ENCODE assay signal across 34 mouse cellular contexts in genomic region chr11:53781201-53781775, GRCm38 (mm10). TPM values are rescaled to one million over a fixed set of nuclear protein-coding genes. Genes with fewer than 3 reads are reported as not detected.
DNase-seq lines count a peak whose midpoint lies in the region; ATAC-seq and TF ChIP-seq lines count a peak whose summit lies in the region.
"Had no signal": no experiment of that assay in that cellular context is flagged by ENCODE, and none has a peak within 500 bp of the region (broad histone marks: within the 10 kb centered on the region; RNA-seq: fewer than 3 reads in every experiment).

No protein-coding gene starts in this region.

- H3K4me3 ChIP-seq in gastrocnemius, adult 2 months = no peak overlapping the region
- no peak overlapping the region for H3K4me3 ChIP-seq in liver, embryonic 16.5 days (ENCODE audit: low read depth, low read length)
- no peak overlapping the region for H3K4me3 ChIP-seq in liver, embryonic 11.5 days (ENCODE audit: low read depth, low read length)
- no peak overlapping the region for H3K4me3 ChIP-seq in intestine, embryonic 16.5 days (ENCODE audit: low read length)
- H3K4me3 ChIP-seq: embryonic facial prominence, embryonic 10.5 days; embryonic facial prominence, embryonic 15.5 days; forebrain, embryonic 12.5 days; heart, adult 2 months; heart, embryonic 13.5 days; left cerebral cortex, adult 2 months; limb, embryonic 12.5 days; megakaryocyte, embryonic 14.5 days; midbrain, embryonic 12.5 days; myocyte; neural tube, embryonic 12.5 days; stomach, embryonic 15.5 days had no signal

- no peak overlapping the region for H3K9ac ChIP-seq in liver, embryonic 16.5 days (ENCODE audit: low read depth, low read length)
- H3K9ac ChIP-seq in liver, embryonic 11.5 days (ENCODE audit: low read depth, low read length) = no peak overlapping the region
- H3K9ac ChIP-seq in intestine, embryonic 16.5 days (ENCODE audit: low read depth, low read length) = no peak overlapping the region
- H3K9ac ChIP-seq: embryonic facial prominence, embryonic 15.5 days; forebrain, embryonic 12.5 days; forebrain, postnatal 0 days; heart, embryonic 13.5 days; hindbrain, embryonic 14.5 days; limb, embryonic 12.5 days; liver, embryonic 14.5 days; midbrain, embryonic 12.5 days; neural tube, embryonic 12.5 days; stomach, embryonic 15.5 days had no signal

- 62% methylated on average over 4 of the region's 4 CpGs for WGBS in liver, embryonic 16.5 days (ENCODE audit: insufficient replicate concordance)
- 77% methylated on average over 4 of the region's 4 CpGs for WGBS in liver, embryonic 11.5 days
- 78% methylated on average over 4 of the region's 4 CpGs for WGBS in intestine, embryonic 16.5 days

- intact Hi-C loops in gastrocnemius, adult 2 months (cut with DNase I) = loop anchor here (5.0 kb wide), 1 partner anchor 36 kb away; no protein-coding TSS in a partner anchor

- no peaks in the 10 kb centered on the region for H3K9me3 ChIP-seq in liver, embryonic 16.5 days (replicated peaks; ENCODE audit: control insufficient read depth, low read length)
- H3K9me3 ChIP-seq in liver, embryonic 11.5 days (ENCODE audit: control insufficient read depth, low read length) = no peaks in the 10 kb centered on the region
- H3K9me3 ChIP-seq in intestine, embryonic 16.5 days (ENCODE audit: control insufficient read depth, low read length) = no peaks in the 10 kb centered on the region
- H3K9me3 ChIP-seq: embryonic facial prominence, embryonic 10.5 days; embryonic facial prominence, embryonic 15.5 days; forebrain, embryonic 12.5 days; G1E; heart, embryonic 13.5 days; limb, embryonic 12.5 days; megakaryocyte, embryonic 14.5 days; midbrain, embryonic 12.5 days; neural tube, embryonic 12.5 days; stomach, embryonic 15.5 days had no signal

- DNase-seq in gastrocnemius, adult 2 months = peak; percentile 10
- no peak for DNase-seq in gastrocnemius, postnatal 10 days
- no peak for DNase-seq in liver, embryonic 11.5 days (ENCODE audit: low spot score)
- no peak for DNase-seq in lung, postnatal 25 days (ENCODE audit: low spot score)
- no peak for DNase-seq in ovary, postnatal 14 days (ENCODE audit: low spot score)
- DNase-seq in gastrocnemius, adult 8-10 months (ENCODE audit: low spot score in 2 of 2) = no peak
- DNase-seq: adrenal gland, postnatal 14 days; cerebellum, adult 2 months; cerebellum, postnatal 14 days; forebrain, postnatal 0 days; gastrocnemius, postnatal 36 days; kidney, adult 9 months; thymus, adult 18-20 months; thymus, postnatal 25 days had no signal

- ATAC-seq in liver, embryonic 16.5 days (ENCODE audit: low read depth) = peak; percentile 56; the same call in 1 of the 2 replicates
- no peak for ATAC-seq in liver, embryonic 11.5 days (replicated peaks; ENCODE audit: low FRiP score)
- ATAC-seq in intestine, embryonic 16.5 days = peak; percentile 75
- ATAC-seq: forebrain, postnatal 0 days; inflammation-experienced regulatory T-cells, adult 6 months had no signal

- H3K4me1 ChIP-seq in liver, embryonic 16.5 days (ENCODE audit: control insufficient read depth, low read depth, low read length) = peaks cover 8% of the 10 kb centered on the region
- peaks cover 3% of the 10 kb centered on the region; the same call in 1 of the 2 replicates for H3K4me1 ChIP-seq in liver, embryonic 11.5 days (replicated peaks; ENCODE audit: control insufficient read depth, insufficient read depth, low read length)
- peaks cover 28% of the 10 kb centered on the region; the same call in 1 of the 2 replicates for H3K4me1 ChIP-seq in intestine, embryonic 16.5 days (ENCODE audit: control insufficient read depth, insufficient read depth, low read length)
- H3K4me1 ChIP-seq: embryonic facial prominence, embryonic 15.5 days; forebrain, embryonic 12.5 days; limb, embryonic 12.5 days; midbrain, embryonic 12.5 days; neural tube, embryonic 12.5 days had no signal

- peaks cover 3% of the 10 kb centered on the region for H3K36me3 ChIP-seq in liver, embryonic 16.5 days (ENCODE audit: control insufficient read depth, insufficient read depth)
- peaks cover 2% of the 10 kb centered on the region; the same call in 1 of the 2 replicates for H3K36me3 ChIP-seq in liver, embryonic 11.5 days (ENCODE audit: control insufficient read depth, insufficient read depth, low read length)
- H3K36me3 ChIP-seq in intestine, embryonic 16.5 days (ENCODE audit: control insufficient read depth, insufficient read depth, low read length) = peaks cover 14% of the 10 kb centered on the region
- H3K36me3 ChIP-seq: forebrain, embryonic 12.5 days; midbrain, embryonic 12.5 days; neural tube, embryonic 12.5 days had no signal

- no peaks in the 10 kb centered on the region for H3K27me3 ChIP-seq in liver, embryonic 16.5 days (ENCODE audit: control insufficient read depth, insufficient read depth, low read depth, low read length)
- no peaks in the 10 kb centered on the region for H3K27me3 ChIP-seq in liver, embryonic 11.5 days (replicated peaks; ENCODE audit: control insufficient read depth, insufficient read depth, low read length)
- H3K27me3 ChIP-seq in intestine, embryonic 16.5 days (replicated peaks; ENCODE audit: control insufficient read depth, insufficient read depth, low read length) = no peaks in the 10 kb centered on the region
- H3K27me3 ChIP-seq: CH12.LX; embryonic facial prominence, embryonic 15.5 days; forebrain, embryonic 12.5 days; heart, embryonic 13.5 days; limb, embryonic 12.5 days; megakaryocyte, embryonic 14.5 days; neural tube, embryonic 12.5 days; stomach, embryonic 15.5 days had no signal

- no peak overlapping the region for H3K4me2 ChIP-seq in liver, embryonic 16.5 days (ENCODE audit: low read depth, low read length)
- no peak overlapping the region for H3K4me2 ChIP-seq in liver, embryonic 11.5 days
- H3K4me2 ChIP-seq in intestine, embryonic 16.5 days (ENCODE audit: low read depth, low read length) = no peak overlapping the region
- H3K4me2 ChIP-seq: embryonic facial prominence, embryonic 15.5 days; forebrain, embryonic 12.5 days; heart, embryonic 13.5 days; hindbrain, embryonic 14.5 days; limb, embryonic 12.5 days; midbrain, embryonic 12.5 days; neural tube, embryonic 12.5 days; stomach, embryonic 15.5 days had no signal

- TF ChIP-seq CTCF in gastrocnemius, adult 2 months (IDR thresholded peaks at IDR 0.05) = no peak

- no peak overlapping the region for H3K27ac ChIP-seq in gastrocnemius, adult 2 months
- no peak overlapping the region for H3K27ac ChIP-seq in liver, embryonic 16.5 days (ENCODE audit: low read length)
- H3K27ac ChIP-seq in liver, embryonic 11.5 days (ENCODE audit: low read depth, low read length) = no peak overlapping the region
- peak overlapping the region; percentile 81 for H3K27ac ChIP-seq in intestine, embryonic 16.5 days (ENCODE audit: low read length)
- H3K27ac ChIP-seq: embryonic facial prominence, embryonic 10.5 days; embryonic facial prominence, embryonic 15.5 days; forebrain, embryonic 12.5 days; heart, adult 2 months; heart, embryonic 13.5 days; hindbrain, embryonic 14.5 days; left cerebral cortex, adult 2 months; limb, embryonic 12.5 days; liver, embryonic 14.5 days; midbrain, embryonic 12.5 days; neural tube, embryonic 12.5 days had no signal

RNA-seq across cellular contexts. Expression of gene Gm17334, which starts 8.3 kb away (rescaled TPM):
- total RNA-seq in gastrocnemius, adult 2 months (2021) = under 1 TPM; 0.28 to 0.53 TPM
- under 1 TPM; 0.26 to 0.70 TPM for total RNA-seq in gastrocnemius, postnatal 10 days (2021)
- polyA plus RNA-seq in liver, embryonic 16.5 days (2015; fragmentation: Nextera tagmentation; extraction: Ambion mirVana) = 0.19 TPM in 1 of 2 replicates, not detected in the other
- polyA plus RNA-seq in liver, embryonic 11.5 days (2014; fragmentation: Nextera tagmentation; extraction: Ambion mirVana) = not detected in 2 replicates
- 0.34 and 0.81 TPM in 2 replicates for polyA plus RNA-seq in intestine, embryonic 16.5 days (2015; fragmentation: Nextera tagmentation; extraction: Ambion mirVana)
- total RNA-seq in gastrocnemius, adult 8-10 months (2022) = under 1 TPM in 2 of 4 experiments, not detected in 2; 0.34 to 0.48 TPM
- total RNA-seq: G1E; midbrain, postnatal 0 days had no signal
- polyA plus RNA-seq: embryonic facial prominence, embryonic 10.5 days; forebrain, embryonic 12.5 days; forebrain, postnatal 0 days; G1E; hindbrain, embryonic 14.5 days; liver, embryonic 14.5 days; midbrain, embryonic 12.5 days; midbrain, postnatal 0 days; neural tube, embryonic 12.5 days had no signal

RNA-seq across cellular contexts. Expression of gene Irf1, which starts 11.5 kb away (rescaled TPM):
- total RNA-seq in gastrocnemius, adult 2 months (2021) = 1 to 10 TPM; 6.2 to 7.0 TPM
- total RNA-seq in gastrocnemius, postnatal 10 days (2021) = 10 to 100 TPM in 1 of 2 experiments, 1 to 10 TPM in 1; 9.4 to 13.7 TPM
- polyA plus RNA-seq in liver, embryonic 16.5 days (2015; fragmentation: Nextera tagmentation; extraction: Ambion mirVana) = 14.8 and 17.7 TPM in 2 replicates
- polyA plus RNA-seq in liver, embryonic 11.5 days (2014; fragmentation: Nextera tagmentation; extraction: Ambion mirVana) = 8.4 and 8.7 TPM in 2 replicates
- 52.9 and 58.7 TPM in 2 replicates for polyA plus RNA-seq in intestine, embryonic 16.5 days (2015; fragmentation: Nextera tagmentation; extraction: Ambion mirVana)
- total RNA-seq in gastrocnemius, adult 8-10 months (2022) = 1 to 10 TPM; 3.2 to 5.8 (median 4.4) TPM
